Mouse (Mus musculus): ENCODE data around the gene Rhobtb1.

GRCm38 (mm10) chr10:69212542-69213440 is 61.6 kb downstream of the Rhobtb1 start, which contains the start of gene A930033H14Rik:
- TF ChIP-seq CTCF (IDR thresholded peaks at IDR 0.05; ENCODE audit: low read depth) (0 out of 2 replicates have a peak, but pooled peaks have one; percentile 10), EP300 (IDR thresholded peaks at IDR 0.05; ENCODE audit: low read depth) (peak; percentile 51; the same call in 1 of the 2 replicates)
